ENCODE assay signal across 25 mouse cellular contexts in genomic region chr14:99389306-99389705, GRCm38 (mm10).
"Had no signal": no experiment of that assay in that cellular context is flagged by ENCODE, and none has a peak within 500 bp of the region (broad histone marks: within the 10 kb centered on the region; RNA-seq: fewer than 3 reads in every experiment).

No protein-coding gene starts in this region.

- ATAC-seq: hindbrain, embryonic 16.5 days; inflammation-experienced regulatory T-cells, adult 6 months; intestine, embryonic 15.5 days; liver, embryonic 12.5 days had no signal

- H3K4me2 ChIP-seq: heart, embryonic 12.5 days; hindbrain, embryonic 12.5 days; hindbrain, embryonic 14.5 days; intestine, embryonic 15.5 days; kidney, embryonic 15.5 days; limb, embryonic 13.5 days; limb, embryonic 15.5 days; liver, embryonic 12.5 days had no signal

- H3K9ac ChIP-seq: heart, embryonic 12.5 days; hindbrain, embryonic 12.5 days; hindbrain, embryonic 14.5 days; intestine, embryonic 15.5 days; kidney, embryonic 15.5 days; limb, embryonic 13.5 days; limb, embryonic 15.5 days; liver, embryonic 12.5 days; liver, embryonic 14.5 days had no signal

- DNase-seq: gastrocnemius, postnatal 14 days; gastrocnemius, postnatal 36 days; heart, postnatal 10 days; heart, postnatal 4 days; kidney, adult 11 months; kidney, adult 2 months; kidney, adult 9 months; kidney, postnatal 10 days; kidney, postnatal 36 days; layer of hippocampus, adult 9-11 months; layer of hippocampus, postnatal 36 days; left cerebral cortex, postnatal 4 days had no signal

- H3K4me1 ChIP-seq: heart, embryonic 10.5 days; heart, embryonic 12.5 days; hindbrain, embryonic 10.5 days; hindbrain, embryonic 12.5 days; intestine, embryonic 15.5 days; kidney, embryonic 15.5 days; limb, embryonic 13.5 days; limb, embryonic 15.5 days; liver, embryonic 12.5 days had no signal

- H3K27ac ChIP-seq: heart, embryonic 10.5 days; hindbrain, embryonic 10.5 days; hindbrain, embryonic 12.5 days; hindbrain, embryonic 14.5 days; intestine, embryonic 15.5 days; kidney, embryonic 15.5 days; limb, embryonic 13.5 days; limb, embryonic 15.5 days; liver, embryonic 12.5 days; liver, embryonic 14.5 days had no signal

- H3K4me3 ChIP-seq: heart, embryonic 10.5 days; heart, embryonic 12.5 days; hindbrain, embryonic 10.5 days; hindbrain, embryonic 12.5 days; intestine, embryonic 15.5 days; kidney, embryonic 15.5 days; limb, embryonic 13.5 days; limb, embryonic 15.5 days; liver, embryonic 12.5 days had no signal

- H3K36me3 ChIP-seq: heart, embryonic 10.5 days; heart, embryonic 12.5 days; hindbrain, embryonic 10.5 days; hindbrain, embryonic 12.5 days; intestine, embryonic 15.5 days; kidney, embryonic 15.5 days; limb, embryonic 13.5 days; limb, embryonic 15.5 days; liver, embryonic 12.5 days had no signal

- H3K9me3 ChIP-seq: heart, embryonic 10.5 days; heart, embryonic 12.5 days; hindbrain, embryonic 10.5 days; hindbrain, embryonic 12.5 days; intestine, embryonic 15.5 days; kidney, embryonic 15.5 days; limb, embryonic 13.5 days; limb, embryonic 15.5 days; liver, embryonic 12.5 days had no signal

- H3K27me3 ChIP-seq: heart, embryonic 12.5 days; hindbrain, embryonic 12.5 days; intestine, embryonic 15.5 days; kidney, embryonic 15.5 days; limb, embryonic 13.5 days; limb, embryonic 15.5 days; liver, embryonic 12.5 days had no signal
